In genomic region chr11:96064521-96065214, GRCm38 (mm10) we compare ENCODE assay signal across 7 mouse cellular contexts. TPM values are rescaled to one million over a fixed set of nuclear protein-coding genes. Genes with fewer than 3 reads are reported as not detected.
DNase-seq lines count a peak whose midpoint lies in the region; ATAC-seq and TF ChIP-seq lines count a peak whose summit lies in the region.

No protein-coding gene starts in this region.

- H3K27ac ChIP-seq in MEL (ENCODE audit: control insufficient read depth, low read depth, low read length) = peak overlapping the region; percentile 71
- peak overlapping the region; percentile 87 for H3K27ac ChIP-seq in intestine, embryonic 16.5 days (ENCODE audit: low read length)

- peak overlapping the region; percentile 63 to 85 for H3K4me3 ChIP-seq in MEL (ENCODE audit: control insufficient read depth in 1 of 2, insufficient read depth in 1 of 2, low read depth in 2 of 2, low read length in 2 of 2)
- H3K4me3 ChIP-seq in intestine, embryonic 16.5 days (ENCODE audit: low read length) = peak overlapping the region; percentile 93

- no peak for TF ChIP-seq RAD21 in MEL (IDR thresholded peaks at IDR 0.05; ENCODE audit: low read depth, low read length)

- H3K9me3 ChIP-seq in MEL (replicated peaks; ENCODE audit: insufficient read depth, low read length) = no peaks in the 10 kb centered on the region
- H3K9me3 ChIP-seq in intestine, embryonic 16.5 days (ENCODE audit: control insufficient read depth, low read length) = no peaks in the 10 kb centered on the region

- H3K4me2 ChIP-seq in intestine, embryonic 16.5 days (ENCODE audit: low read depth, low read length) = peak overlapping the region; percentile 66

- H3K79me2 ChIP-seq in MEL (ENCODE audit: control insufficient read depth, insufficient read depth, low read length, poor library complexity) = peaks cover 27% of the 10 kb centered on the region

- peak overlapping the region; percentile 93 for H3K9ac ChIP-seq in MEL (ENCODE audit: control insufficient read depth, low read depth, low read length, poor library complexity, severe bottlenecking)
- H3K9ac ChIP-seq in intestine, embryonic 16.5 days (ENCODE audit: low read depth, low read length) = peak overlapping the region; percentile 90

- peak; percentile 53 for ATAC-seq in erythroid progenitor cell, adult 5-6 weeks (replicated peaks; ENCODE audit: low FRiP score, poor library complexity, severe bottlenecking)
- peak; percentile 73 for ATAC-seq in intestine, embryonic 16.5 days

- DNase-seq in CD4-positive, CD25-positive, alpha-beta regulatory T cell, adult 2 months (ENCODE audit: low read depth, low spot score) = peak; percentile 61
- DNase-seq in MEL (ENCODE audit: low read depth, low spot score) = peak; percentile 86
- DNase-seq in lung, postnatal 4 days = peak; percentile 55 to 57
- DNase-seq in spleen, postnatal 10 days (ENCODE audit: low spot score in 2 of 2) = peak; percentile 47 to 67
- no peak for DNase-seq in left cerebral cortex, adult 8-10 months (ENCODE audit: low spot score in 2 of 2)

- TF ChIP-seq CTCF in MEL (IDR thresholded peaks at IDR 0.05 in 2 of 3, conservative IDR thresholded peaks at IDR 0.05 in 1 of 3; ENCODE audit: control insufficient read depth in 1 of 3, insufficient read depth in 1 of 3, low read depth in 2 of 3, low read length in 3 of 3, poor library complexity in 1 of 3, severe bottlenecking in 1 of 3) = 0 out of 6 replicates have a peak, but pooled peaks of 1 of the 3 experiments have one; percentile 9

- peaks cover 25 to 26% of the 10 kb centered on the region in 2 experiments for H3K36me3 ChIP-seq in MEL (ENCODE audit: control insufficient read depth in 1 of 2, insufficient read depth in 2 of 2, low read length in 2 of 2)
- H3K36me3 ChIP-seq in intestine, embryonic 16.5 days (ENCODE audit: control insufficient read depth, insufficient read depth, low read length) = peaks cover 9% of the 10 kb centered on the region

- TF ChIP-seq POLR2A in MEL (IDR thresholded peaks at IDR 0.05; ENCODE audit: control insufficient read depth in 1 of 2, insufficient read depth in 1 of 2, low read depth in 1 of 2, low read length in 2 of 2, poor library complexity in 1 of 2) = no peak

- under 1% methylated on average over 54 of the region's 64 CpGs for WGBS in intestine, embryonic 16.5 days

- peaks cover 9 to 10% of the 10 kb centered on the region in 2 experiments; a peak in 3 of 4 replicates for H3K4me1 ChIP-seq in MEL (ENCODE audit: control insufficient read depth in 1 of 2, insufficient read depth in 2 of 2, low read length in 2 of 2)
- peaks cover 21% of the 10 kb centered on the region for H3K4me1 ChIP-seq in intestine, embryonic 16.5 days (ENCODE audit: control insufficient read depth, insufficient read depth, low read length)

- TF ChIP-seq EP300 in MEL (IDR thresholded peaks at IDR 0.05; ENCODE audit: low read depth in 1 of 2, low read length in 2 of 2) = no peak; a peak in 1 of 4 replicates

- H3K27me3 ChIP-seq in MEL (ENCODE audit: control insufficient read depth in 1 of 2, insufficient read depth in 2 of 2, low read length in 2 of 2) = no peaks in the 10 kb centered on the region
- H3K27me3 ChIP-seq in intestine, embryonic 16.5 days (replicated peaks; ENCODE audit: control insufficient read depth, insufficient read depth, low read length) = no peaks in the 10 kb centered on the region

TF ChIP-seq in MEL, 35 proteins besides CTCF, POLR2A, EP300 and RAD21 (continues in another document):
- TF ChIP-seq NELFE (IDR thresholded peaks at IDR 0.05; ENCODE audit: low read depth, low read length) (no peak), RCOR1 (IDR thresholded peaks at IDR 0.05; ENCODE audit: low read depth, low read length) (no peak), SMC3 (IDR thresholded peaks at IDR 0.05; ENCODE audit: low read depth, low read length) (no peak), ZC3H11A (IDR thresholded peaks at IDR 0.05; ENCODE audit: low read depth, low read length) (no peak), MAX (IDR thresholded peaks at IDR 0.05; ENCODE audit: low read length) (peak; percentile 56; the same call in 1 of the 2 replicates), E2F4 (IDR thresholded peaks at IDR 0.05; ENCODE audit: borderline replicate concordance, low read depth, low read length) (no peak), MYC (IDR thresholded peaks at IDR 0.05; ENCODE audit: low read depth, low read length) (no peak), TCF12 (IDR thresholded peaks at IDR 0.05; ENCODE audit: low read depth, low read length) (no peak), MXI1 (IDR thresholded peaks at IDR 0.05; ENCODE audit: low read depth, low read length) (no peak), GATA1 (IDR thresholded peaks at IDR 0.05; ENCODE audit: low read depth, low read length) (no peak), USF2 (IDR thresholded peaks at IDR 0.05; ENCODE audit: borderline replicate concordance in 1 of 2, insufficient read depth in 1 of 2, low read depth in 1 of 2, low read length in 2 of 2) (no peak), ETS1 (IDR thresholded peaks at IDR 0.05; ENCODE audit: low read depth, low read length) (no peak), TBP (IDR thresholded peaks at IDR 0.05; ENCODE audit: low read depth, low read length) (0 out of 2 replicates have a peak, but pooled peaks have one; percentile 37), BHLHE40 (IDR thresholded peaks at IDR 0.05; ENCODE audit: borderline replicate concordance, low read depth, low read length) (no peak), MEF2A (IDR thresholded peaks at IDR 0.05; ENCODE audit: extremely low read depth, insufficient replicate concordance, low read depth, low read length, poor library complexity, severe bottlenecking) (no peak), HCFC1 (IDR thresholded peaks at IDR 0.05; ENCODE audit: low read depth, low read length) (no peak), POLR2AphosphoS2 (IDR thresholded peaks at IDR 0.05; ENCODE audit: low read length) (no peak), ELF1 (IDR thresholded peaks at IDR 0.05; ENCODE audit: low read depth, low read length) (no peak), TAL1 (IDR thresholded peaks at IDR 0.05; ENCODE audit: low read length) (no peak), KAT2A (conservative IDR thresholded peaks at IDR 0.05; ENCODE audit: low read depth, low read length) (no peak), CHD2 (IDR thresholded peaks at IDR 0.05; ENCODE audit: low read length) (no peak), SIN3A (IDR thresholded peaks at IDR 0.05; ENCODE audit: low read length) (peak; percentile 50; the same call in 1 of the 2 replicates), JUND (IDR thresholded peaks at IDR 0.05; ENCODE audit: low read depth, low read length) (no peak), MYB (IDR thresholded peaks at IDR 0.05; ENCODE audit: low read depth, low read length) (0 out of 2 replicates have a peak, but pooled peaks have one; percentile 9), ZKSCAN1 (IDR thresholded peaks at IDR 0.05; ENCODE audit: low read depth, low read length) (no peak)

RNA-seq across cellular contexts. Expression of gene Ube2z, which starts 0.5 kb away (rescaled TPM):
- total RNA-seq in MEL (2012; rRNA removed) = 55.3 and 56.8 TPM in 2 replicates
- 10 to 100 TPM in 1 of 2 experiments, not detected in 1; 58.5 TPM for polyA plus RNA-seq in MEL (2012; ENCODE audit: insufficient read depth in 1 of 2, insufficient read length in 2 of 2, low read depth in 1 of 2, low replicate concordance in 2 of 2, missing spikeins in 1 of 2)
- 18.7 and 19.7 TPM in 2 replicates for total RNA-seq in erythroid progenitor cell, adult 5-6 weeks (2015; ENCODE audit: low replicate concordance)
- 9.7 and 26.2 TPM in 2 replicates for total RNA-seq in erythroid progenitor cell, adult 5-6 weeks (2017; ENCODE audit: low replicate concordance)
- polyA plus RNA-seq in intestine, embryonic 16.5 days (2015; fragmentation: Nextera tagmentation; extraction: Ambion mirVana) = 31.5 and 32.0 TPM in 2 replicates
- total RNA-seq in left cerebral cortex, adult 8-10 months (2022) = 10 to 100 TPM; 53.6 to 60.5 (median 59.8) TPM

RNA-seq across cellular contexts. Expression of gene Atp5g1, which starts 10.8 kb away (rescaled TPM):
- 1,306 and 1,519 TPM in 2 replicates for total RNA-seq in MEL (2012; rRNA removed)
- polyA plus RNA-seq in MEL (2012; ENCODE audit: insufficient read depth in 1 of 2, insufficient read length in 2 of 2, low read depth in 1 of 2, low replicate concordance in 2 of 2, missing spikeins in 1 of 2) = 1,000 to 10,000 TPM in 1 of 2 experiments, not detected in 1; 1,694 TPM
- 98.9 and 122 TPM in 2 replicates for total RNA-seq in erythroid progenitor cell, adult 5-6 weeks (2015; ENCODE audit: low replicate concordance)
- 9.5 and 20.2 TPM in 2 replicates for total RNA-seq in erythroid progenitor cell, adult 5-6 weeks (2017; ENCODE audit: low replicate concordance)
- 1,152 and 1,154 TPM in 2 replicates for polyA plus RNA-seq in intestine, embryonic 16.5 days (2015; fragmentation: Nextera tagmentation; extraction: Ambion mirVana)
- 100 to 1,000 TPM; 354 to 394 (median 374) TPM for total RNA-seq in left cerebral cortex, adult 8-10 months (2022)

RNA-seq across cellular contexts. Expression of gene Snf8, which starts 30.0 kb away (rescaled TPM):
- total RNA-seq in MEL (2012; rRNA removed) = 135 and 137 TPM in 2 replicates
- 100 to 1,000 TPM in 1 of 2 experiments, not detected in 1; 183 TPM for polyA plus RNA-seq in MEL (2012; ENCODE audit: insufficient read depth in 1 of 2, insufficient read length in 2 of 2, low read depth in 1 of 2, low replicate concordance in 2 of 2, missing spikeins in 1 of 2)
- 22.0 and 55.8 TPM in 2 replicates for total RNA-seq in erythroid progenitor cell, adult 5-6 weeks (2015; ENCODE audit: low replicate concordance)
- 5.6 and 25.9 TPM in 2 replicates for total RNA-seq in erythroid progenitor cell, adult 5-6 weeks (2017; ENCODE audit: low replicate concordance)
- polyA plus RNA-seq in intestine, embryonic 16.5 days (2015; fragmentation: Nextera tagmentation; extraction: Ambion mirVana) = 94.3 and 97.8 TPM in 2 replicates
- 100 to 1,000 TPM in 3 of 4 experiments, 10 to 100 TPM in 1; 98.4 to 106 (median 103) TPM for total RNA-seq in left cerebral cortex, adult 8-10 months (2022)

RNA-seq across cellular contexts. Expression of gene Gip, which starts 40.3 kb away (rescaled TPM):
- 3.8 and 5.0 TPM in 2 replicates for total RNA-seq in MEL (2012; rRNA removed)
- 1 to 10 TPM in 1 of 2 experiments, not detected in 1; 7.0 TPM for polyA plus RNA-seq in MEL (2012; ENCODE audit: insufficient read depth in 1 of 2, insufficient read length in 2 of 2, low read depth in 1 of 2, low replicate concordance in 2 of 2, missing spikeins in 1 of 2)
- not detected in 2 replicates for total RNA-seq in erythroid progenitor cell, adult 5-6 weeks (2015; ENCODE audit: low replicate concordance)
- total RNA-seq in erythroid progenitor cell, adult 5-6 weeks (2017; ENCODE audit: low replicate concordance) = not detected in 2 replicates
- polyA plus RNA-seq in intestine, embryonic 16.5 days (2015; fragmentation: Nextera tagmentation; extraction: Ambion mirVana) = 19.9 and 21.5 TPM in 2 replicates
- total RNA-seq in left cerebral cortex, adult 8-10 months (2022) = not detected

RNA-seq across cellular contexts. Expression of gene Calcoco2, which starts 47.1 kb away (rescaled TPM):
- total RNA-seq in MEL (2012; rRNA removed) = not detected in 2 replicates
- not detected for polyA plus RNA-seq in MEL (2012; ENCODE audit: insufficient read depth in 1 of 2, insufficient read length in 2 of 2, low read depth in 1 of 2, low replicate concordance in 2 of 2, missing spikeins in 1 of 2)
- total RNA-seq in erythroid progenitor cell, adult 5-6 weeks (2015; ENCODE audit: low replicate concordance) = not detected in 2 replicates
- total RNA-seq in erythroid progenitor cell, adult 5-6 weeks (2017; ENCODE audit: low replicate concordance) = not detected in 2 replicates
- 0.10 TPM in 2 replicates for polyA plus RNA-seq in intestine, embryonic 16.5 days (2015; fragmentation: Nextera tagmentation; extraction: Ambion mirVana)
- total RNA-seq in left cerebral cortex, adult 8-10 months (2022) = not detected

Comparison
In these comparisons a context has a peak if more than half of its experiments do, and no peak if none do; other contexts are left out.
1. DNase-seq: peak in CD4-positive, CD25-positive, alpha-beta regulatory T cell, adult 2 months (single experiment), MEL (single experiment), lung, postnatal 4 days (2 of 2) and spleen, postnatal 10 days (2 of 2); none in left cerebral cortex, adult 8-10 months (0 of 2).